Mouse (Mus musculus) cerebellum, adult 8-10 months (tissue): Measurements from ENCODE around the gene Dpm2.

Experiments used
- DNase-seq: peaks from one replicate; pipeline ENCODE4 v3.0.0; 2022

Dpm2 gene

GRCm38 (mm10) chr2:32585149-32585714 is 14.6 kb downstream of the Dpm2 start:
- DNase-seq = no peak

- peak; percentile 88 for DNase-seq
Observed at GRCm38 (mm10) chr2:32586871-32587351, 16.3 kb downstream of the Dpm2 start, which contains the start of gene St6galnac4. St6galnac4 (plus strand) TSS chr2:32587095.

GRCm38 (mm10) chr2:32587731-32588321 is 17.2 kb downstream of the Dpm2 start:
- no peak for DNase-seq

GRCm38 (mm10) chr2:32589213-32589795 is 18.6 kb downstream of the Dpm2 start:
- peak; percentile 87 for DNase-seq

GRCm38 (mm10) chr2:32590224-32590623 is 19.6 kb downstream of the Dpm2 start:
- no peak for DNase-seq

- peak; percentile 39 for DNase-seq
Observed at GRCm38 (mm10) chr2:32591249-32591648, 20.6 kb downstream of the Dpm2 start.

GRCm38 (mm10) chr2:32596725-32597124 is 26.1 kb downstream of the Dpm2 start:
- peak; percentile 90 for DNase-seq

GRCm38 (mm10) chr2:32597248-32597647 is 26.6 kb downstream of the Dpm2 start:
- no peak for DNase-seq

- DNase-seq = peak; percentile 37
Observed at GRCm38 (mm10) chr2:32597699-32598098, 27.0 kb downstream of the Dpm2 start.

GRCm38 (mm10) chr2:32598506-32598905 is 27.8 kb downstream of the Dpm2 start:
- peak; percentile 68 for DNase-seq

GRCm38 (mm10) chr2:32599409-32599808 is 28.8 kb downstream of the Dpm2 start, which contains the start of gene St6galnac6:
St6galnac6 (plus strand) TSS chr2:32599709.
- no peak for DNase-seq

- DNase-seq = peak; percentile 55
Observed at GRCm38 (mm10) chr2:32601417-32602065, 30.9 kb downstream of the Dpm2 start.

- peak; percentile 94 for DNase-seq
Observed at GRCm38 (mm10) chr2:32602600-32603054, 32.0 kb downstream of the Dpm2 start.

- no peak for DNase-seq
Observed at GRCm38 (mm10) chr2:32604631-32605030, 34.0 kb downstream of the Dpm2 start.

GRCm38 (mm10) chr2:32606161-32607142 is 35.8 kb downstream of the Dpm2 start:
- DNase-seq = peak; percentile 87

- peak; percentile 61 for DNase-seq
Observed at GRCm38 (mm10) chr2:32607262-32607947, 36.7 kb downstream of the Dpm2 start.

GRCm38 (mm10) chr2:32608141-32608777 is 37.6 kb downstream of the Dpm2 start:
- DNase-seq = peak; percentile 65

- DNase-seq = no peak
Observed at GRCm38 (mm10) chr2:32608778-32609435, 38.2 kb downstream of the Dpm2 start.

- peak; percentile 45 for DNase-seq
Observed at GRCm38 (mm10) chr2:32610610-32611229, 40.1 kb downstream of the Dpm2 start.

GRCm38 (mm10) chr2:32612274-32612673 is 41.6 kb downstream of the Dpm2 start:
- no peak for DNase-seq
